8 mouse cellular contexts compared by ENCODE assay signal in the genomic region with DNA sequence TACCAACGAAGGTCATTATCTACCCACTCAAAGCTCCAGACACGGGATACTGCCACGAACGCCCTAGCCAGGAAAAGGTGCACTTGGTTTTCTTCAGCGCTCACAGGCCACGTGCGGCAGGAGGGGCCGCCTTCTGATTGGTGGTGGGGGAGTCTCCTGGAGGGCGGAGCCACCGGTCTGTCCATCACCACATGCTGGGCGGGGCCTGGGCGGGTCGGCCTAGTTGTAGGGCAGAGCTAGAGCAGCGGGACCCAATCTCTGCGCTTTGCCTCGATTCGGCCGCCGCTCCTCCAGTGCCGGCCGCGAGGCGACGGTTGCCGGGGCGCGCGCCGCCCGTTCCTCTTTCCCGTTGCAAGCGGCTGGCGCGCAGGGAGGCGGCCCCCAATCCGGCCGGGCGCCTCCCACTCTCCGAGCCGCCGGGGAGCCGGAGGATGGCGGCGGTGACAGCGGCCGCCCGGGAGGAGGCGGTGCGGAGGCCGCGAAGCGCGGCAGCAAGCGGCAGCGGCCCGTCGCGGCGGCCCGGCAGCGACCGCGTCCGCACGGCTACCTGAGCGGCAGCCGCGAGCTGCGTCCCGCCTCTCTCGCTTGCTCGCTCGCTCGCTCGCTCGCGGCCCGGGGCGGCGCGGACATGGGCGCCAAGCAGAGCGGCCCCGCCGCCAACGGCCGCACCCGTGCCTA. TPM values are rescaled to one million over a fixed set of nuclear protein-coding genes. Genes with fewer than 3 reads are reported as not detected.
DNase-seq lines count a peak whose midpoint lies in the region; ATAC-seq lines count a peak whose summit lies in the region.

Gene Znrf2, plus strand, starts transcription at position 529 of the 678 bp plus-strand sequence.

- WGBS in lung, embryonic 16.5 days, result under 1% methylated on average over 44 of the region's 88 CpGs

- DNase-seq in MEL-GATA-1-ER (ENCODE audit: extremely low read depth, low read depth), result peak; percentile 90
- peak; percentile 91 for DNase-seq in cerebellum, adult 8-10 months
- peak; percentile 95 for DNase-seq in forelimb bud, embryonic 11.5 days (ENCODE audit: low read depth, low spot score)
- DNase-seq in layer of hippocampus, adult 9-10 months (ENCODE audit: low spot score), result peak; percentile 75
- peak; percentile 86 for DNase-seq in ovary, postnatal 10 days (ENCODE audit: low spot score)
- peak; percentile 93 to 94 for DNase-seq in thymus, postnatal 10 days (ENCODE audit: low spot score in 2 of 2)

- no peaks in the 10 kb centered on the region for H3K9me3 ChIP-seq in lung, embryonic 16.5 days (ENCODE audit: control insufficient read depth, low read length)

- peak; percentile 86 to 94 for ATAC-seq in hematopoietic stem cell, adult 5-6 weeks (replicated peaks in 1 of 2; ENCODE audit: insufficient read depth in 1 of 2, low FRiP score in 2 of 2, low TSS enrichment in 1 of 2, low read depth in 1 of 2, poor library complexity in 2 of 2, severe bottlenecking in 2 of 2)
- peak; percentile 98 for ATAC-seq in lung, embryonic 16.5 days (ENCODE audit: low read depth)

- peak within 1 kb of the TSS; percentile 65 for H3K4me2 ChIP-seq in lung, embryonic 16.5 days (ENCODE audit: low read depth, low read length)

- H3K4me3 ChIP-seq in lung, embryonic 16.5 days (ENCODE audit: low read length), result peak within 1 kb of the TSS; percentile 85

- H3K27ac ChIP-seq in lung, embryonic 16.5 days (ENCODE audit: low read length), result peak within 1 kb of the TSS; percentile 94

- peak within 1 kb of the TSS; percentile 91 for H3K9ac ChIP-seq in lung, embryonic 16.5 days (ENCODE audit: low read length)

- H3K36me3 ChIP-seq in lung, embryonic 16.5 days (ENCODE audit: control insufficient read depth, insufficient read depth, low read length), result no peaks in the 10 kb centered on the region

- no peaks in the 10 kb centered on the region for H3K27me3 ChIP-seq in lung, embryonic 16.5 days (ENCODE audit: control insufficient read depth, insufficient read depth, low read depth, low read length)

- peaks cover 28% of the 10 kb centered on the region for H3K4me1 ChIP-seq in lung, embryonic 16.5 days (replicated peaks; ENCODE audit: control insufficient read depth, insufficient read depth, low read length)

RNA-seq across cellular contexts. Expression of gene Znrf2, which starts in this region (rescaled TPM):
- 54.6 and 55.4 TPM in 2 replicates for total RNA-seq in hematopoietic stem cell, adult 5-6 weeks (2017)
- 3.3 and 3.4 TPM in 2 replicates for polyA plus RNA-seq in lung, embryonic 16.5 days (2015; fragmentation: Nextera tagmentation; extraction: Ambion mirVana)

Comparison
In these comparisons a context has a peak if more than half of its experiments do, and no peak if none do; other contexts are left out.
1. Peak in every context shown above with its lines: DNase-seq, ATAC-seq, H3K4me3 ChIP-seq and H3K27ac ChIP-seq.